Mouse (Mus musculus): Measurements from ENCODE around the gene Caskin1. TPM values are rescaled to one million over a fixed set of nuclear protein-coding genes. Genes with fewer than 3 reads are reported as not detected.

The Caskin1 gene
- polyA plus RNA-seq, 1 experiment: 1.7 TPM

- 52% methylated on average over 19 of the region's 19 CpGs for WGBS
- DNase-seq: no peak
- Histone ChIP-seq H3K4me1 (ENCODE audit: control insufficient read depth, insufficient read depth, low read length) (no peaks in the 10 kb centered on the region), H3K4me3 (replicated peaks; ENCODE audit: extremely low read depth, low read depth, low read length) (no peak overlapping the region)
- TF ChIP-seq POLR2A (IDR thresholded peaks at IDR 0.05; ENCODE audit: borderline replicate concordance, extremely low read depth, low read depth, low read length): no peak
- TF ChIP-seq CTCF (IDR thresholded peaks at IDR 0.05; ENCODE audit: insufficient read depth, low read length): no peak
Measured at GRCm38 (mm10) chr17:24507129-24507664, 18.8 kb downstream of the Caskin1 start.

GRCm38 (mm10) chr17:24507806-24508460, 19.5 kb downstream of the Caskin1 start:
- H3K4me3 ChIP-seq (replicated peaks; ENCODE audit: extremely low read depth, low read depth, low read length): no peak overlapping the region
- TF ChIP-seq POLR2A (IDR thresholded peaks at IDR 0.05; ENCODE audit: borderline replicate concordance, extremely low read depth, low read depth, low read length) (no peak), CTCF (IDR thresholded peaks at IDR 0.05; ENCODE audit: insufficient read depth, low read length) (no peak)
- 75% methylated on average over 12 of the region's 12 CpGs for WGBS
- no peak for DNase-seq
- H3K4me1 ChIP-seq (ENCODE audit: control insufficient read depth, insufficient read depth, low read length): no peaks in the 10 kb centered on the region; the same call in 1 of the 2 replicates

- TF ChIP-seq CTCF (IDR thresholded peaks at IDR 0.05; ENCODE audit: insufficient read depth, low read length) (peak; percentile 78), POLR2A (IDR thresholded peaks at IDR 0.05; ENCODE audit: borderline replicate concordance, extremely low read depth, low read depth, low read length) (no peak)
- peak; percentile 57 for DNase-seq
- Histone ChIP-seq H3K4me3 (replicated peaks; ENCODE audit: extremely low read depth, low read depth, low read length) (peak overlapping the region; percentile 69), H3K4me1 (ENCODE audit: control insufficient read depth, insufficient read depth, low read length) (peaks cover 8% of the 10 kb centered on the region)
- WGBS: 36% methylated on average over 5 of the region's 5 CpGs
Measured at GRCm38 (mm10) chr17:24513609-24514008, 25.2 kb downstream of the Caskin1 start.

GRCm38 (mm10) chr17:24514270-24515257, 26.2 kb downstream of the Caskin1 start:
- peaks cover 8% of the 10 kb centered on the region for H3K4me1 ChIP-seq (ENCODE audit: control insufficient read depth, insufficient read depth, low read length)
- peak overlapping the region; percentile 69 for H3K4me3 ChIP-seq (replicated peaks; ENCODE audit: extremely low read depth, low read depth, low read length)
- DNase-seq: peak; percentile 23
- TF ChIP-seq POLR2A (IDR thresholded peaks at IDR 0.05; ENCODE audit: borderline replicate concordance, extremely low read depth, low read depth, low read length) (peak; percentile 67; the same call in 1 of the 2 replicates), CTCF (IDR thresholded peaks at IDR 0.05; ENCODE audit: insufficient read depth, low read length) (no peak)
- WGBS: 57% methylated on average over 24 of the region's 24 CpGs

GRCm38 (mm10) chr17:24520450-24520849, 32.0 kb downstream of the Caskin1 start:
- no peak overlapping the region for H3K4me3 ChIP-seq (replicated peaks; ENCODE audit: extremely low read depth, low read depth, low read length)
- no peaks in the 10 kb centered on the region for H3K4me1 ChIP-seq (ENCODE audit: control insufficient read depth, insufficient read depth, low read length)
- no peak for DNase-seq
- 83% methylated on average over 4 of the region's 4 CpGs for WGBS
- TF ChIP-seq CTCF (IDR thresholded peaks at IDR 0.05; ENCODE audit: insufficient read depth, low read length): no peak
- no peak for TF ChIP-seq POLR2A (IDR thresholded peaks at IDR 0.05; ENCODE audit: borderline replicate concordance, extremely low read depth, low read depth, low read length)

GRCm38 (mm10) chr17:24524734-24525133, 36.3 kb downstream of the Caskin1 start:
- TF ChIP-seq POLR2A (IDR thresholded peaks at IDR 0.05; ENCODE audit: borderline replicate concordance, extremely low read depth, low read depth, low read length) (no peak), CTCF (IDR thresholded peaks at IDR 0.05; ENCODE audit: insufficient read depth, low read length) (no peak)
- Histone ChIP-seq H3K4me3 (replicated peaks; ENCODE audit: extremely low read depth, low read depth, low read length) (no peak overlapping the region), H3K4me1 (ENCODE audit: control insufficient read depth, insufficient read depth, low read length) (peaks cover 10% of the 10 kb centered on the region)
- DNase-seq: no peak
- 27% methylated on average over 2 of the region's 2 CpGs for WGBS

GRCm38 (mm10) chr17:24527315-24527714, 38.9 kb downstream of the Caskin1 start:
- WGBS: under 1% methylated on average over 19 of the region's 19 CpGs
- Histone ChIP-seq H3K4me1 (ENCODE audit: control insufficient read depth, insufficient read depth, low read length) (peaks cover 10% of the 10 kb centered on the region), H3K4me3 (replicated peaks; ENCODE audit: extremely low read depth, low read depth, low read length) (peak overlapping the region; percentile 88)
- DNase-seq: no peak
- TF ChIP-seq POLR2A (IDR thresholded peaks at IDR 0.05; ENCODE audit: borderline replicate concordance, extremely low read depth, low read depth, low read length) (no peak), CTCF (IDR thresholded peaks at IDR 0.05; ENCODE audit: insufficient read depth, low read length) (no peak)

- under 1% methylated on average over 40 of the region's 40 CpGs for WGBS
- DNase-seq: peak; percentile 88
- Histone ChIP-seq H3K4me1 (ENCODE audit: control insufficient read depth, insufficient read depth, low read length) (peaks cover 10% of the 10 kb centered on the region), H3K4me3 (replicated peaks; ENCODE audit: extremely low read depth, low read depth, low read length) (peak within 1 kb of the TSS; percentile 88)
- TF ChIP-seq CTCF (IDR thresholded peaks at IDR 0.05; ENCODE audit: insufficient read depth, low read length) (no peak), POLR2A (IDR thresholded peaks at IDR 0.05; ENCODE audit: borderline replicate concordance, extremely low read depth, low read depth, low read length) (peak; percentile 94)
Measured at GRCm38 (mm10) chr17:24527723-24528559, 39.5 kb downstream of the Caskin1 start, which contains the start of gene Traf7. Gene Traf7, minus strand, starts transcription at chr17:24527938.

All from lung, adult 2 months (tissue).